Mouse (Mus musculus) testis, postnatal 10 days (tissue): ENCODE measurements around the gene Gnb2.

Source experiments
- DNase-seq: peaks from one replicate; pipeline ENCODE4 v3.0.0; 2021; ENCODE audit warnings: low spot score

Gnb2 gene

DNA sequence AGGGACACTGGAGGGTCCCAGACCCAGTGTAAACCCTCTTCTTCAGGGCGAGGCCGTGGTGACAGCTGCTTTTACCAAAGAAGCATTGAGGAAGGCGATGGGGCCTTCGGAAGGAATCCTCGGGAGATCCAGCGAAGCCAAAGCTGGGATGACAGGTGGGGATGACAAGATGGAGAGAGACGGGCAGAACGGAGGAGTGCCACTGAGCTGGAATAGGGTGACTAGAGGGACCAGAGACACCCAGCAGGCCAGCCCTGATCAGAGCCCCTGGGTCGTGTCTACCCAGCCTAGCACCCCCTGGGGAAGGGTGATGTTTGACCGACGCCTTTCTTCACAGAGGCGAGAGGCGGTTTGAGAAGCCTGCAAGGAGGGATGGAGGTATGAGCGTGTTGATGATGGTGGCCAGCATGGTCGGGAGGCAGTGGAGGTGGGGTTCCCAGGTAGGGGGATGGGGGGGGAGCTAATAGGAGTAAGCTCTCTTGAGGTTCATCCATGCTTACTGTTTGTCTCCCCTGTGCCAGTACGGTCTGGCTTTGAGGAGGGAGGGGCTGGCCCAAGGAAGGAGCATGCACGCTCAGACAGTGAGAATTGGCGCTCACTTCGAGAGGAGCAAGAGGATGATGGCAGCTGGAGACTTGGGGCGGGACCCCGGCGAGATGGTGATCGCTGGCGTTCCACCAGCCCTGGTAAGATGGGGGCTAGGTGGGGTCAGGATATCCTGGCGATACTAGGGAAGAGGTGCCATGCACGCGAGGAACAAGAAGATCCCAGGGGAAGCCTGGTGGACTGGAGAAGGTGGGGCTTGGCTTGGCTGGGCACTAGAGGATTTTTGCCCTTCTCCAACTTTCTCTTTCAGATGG is 13.4 kb downstream of the Gnb2 start:
- DNase-seq, result no peak

DNA sequence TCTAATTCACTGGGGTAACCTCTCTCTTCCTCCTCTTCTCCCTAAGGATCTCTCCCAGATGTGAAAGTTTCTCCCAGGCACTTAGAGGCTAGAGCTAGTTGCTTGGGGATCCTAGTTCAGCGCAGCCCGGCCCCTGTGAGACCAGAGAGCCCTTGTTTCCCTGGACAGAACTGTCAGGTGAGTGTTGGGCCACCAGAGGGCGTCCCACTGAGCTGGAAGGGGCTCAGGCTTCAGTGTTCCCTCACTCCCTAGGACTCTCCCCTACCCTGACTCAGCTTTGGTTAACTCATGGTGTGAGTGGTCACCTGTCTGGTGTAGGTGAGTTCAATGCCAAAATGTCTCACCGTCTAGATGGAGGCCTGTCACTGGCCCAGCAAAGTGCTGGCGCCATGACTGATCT is 14.9 kb downstream of the Gnb2 start, which contains the start of gene Gigyf1:
Gene Gigyf1, plus strand, starts transcription at position 113 of the 400 bp plus-strand sequence.
- peak; percentile 75 for DNase-seq

DNA sequence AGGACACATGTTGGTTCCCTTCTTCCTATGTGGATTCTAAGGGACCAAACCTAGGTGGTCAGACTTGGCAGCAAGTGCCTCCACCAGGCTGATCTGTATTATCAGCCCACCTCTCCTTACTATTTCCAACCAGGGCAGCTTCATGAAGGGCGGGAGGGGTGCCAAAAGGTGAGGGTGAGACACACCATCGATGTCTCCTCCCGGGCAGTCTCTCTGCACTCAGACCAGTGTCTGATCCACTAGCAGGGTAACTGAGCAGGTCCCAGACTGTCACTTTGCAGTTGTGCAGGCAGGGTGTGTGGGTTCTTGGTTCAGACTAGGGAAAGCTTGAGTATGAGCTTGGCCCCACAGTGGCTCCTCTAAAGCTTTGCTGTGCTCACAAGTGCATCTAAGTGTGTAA is 18.5 kb downstream of the Gnb2 start:
- no peak for DNase-seq

- DNase-seq, result no peak
These were observed 19.2 kb downstream of the Gnb2 start for GRCm38 (mm10) chr5:137513951-137514721.

- DNase-seq, result peak; percentile 72
These were observed 20.2 kb downstream of the Gnb2 start for GRCm38 (mm10) chr5:137512847-137513794.

- no peak for DNase-seq
These were observed 21.6 kb downstream of the Gnb2 start for GRCm38 (mm10) chr5:137511706-137512105.

DNA sequence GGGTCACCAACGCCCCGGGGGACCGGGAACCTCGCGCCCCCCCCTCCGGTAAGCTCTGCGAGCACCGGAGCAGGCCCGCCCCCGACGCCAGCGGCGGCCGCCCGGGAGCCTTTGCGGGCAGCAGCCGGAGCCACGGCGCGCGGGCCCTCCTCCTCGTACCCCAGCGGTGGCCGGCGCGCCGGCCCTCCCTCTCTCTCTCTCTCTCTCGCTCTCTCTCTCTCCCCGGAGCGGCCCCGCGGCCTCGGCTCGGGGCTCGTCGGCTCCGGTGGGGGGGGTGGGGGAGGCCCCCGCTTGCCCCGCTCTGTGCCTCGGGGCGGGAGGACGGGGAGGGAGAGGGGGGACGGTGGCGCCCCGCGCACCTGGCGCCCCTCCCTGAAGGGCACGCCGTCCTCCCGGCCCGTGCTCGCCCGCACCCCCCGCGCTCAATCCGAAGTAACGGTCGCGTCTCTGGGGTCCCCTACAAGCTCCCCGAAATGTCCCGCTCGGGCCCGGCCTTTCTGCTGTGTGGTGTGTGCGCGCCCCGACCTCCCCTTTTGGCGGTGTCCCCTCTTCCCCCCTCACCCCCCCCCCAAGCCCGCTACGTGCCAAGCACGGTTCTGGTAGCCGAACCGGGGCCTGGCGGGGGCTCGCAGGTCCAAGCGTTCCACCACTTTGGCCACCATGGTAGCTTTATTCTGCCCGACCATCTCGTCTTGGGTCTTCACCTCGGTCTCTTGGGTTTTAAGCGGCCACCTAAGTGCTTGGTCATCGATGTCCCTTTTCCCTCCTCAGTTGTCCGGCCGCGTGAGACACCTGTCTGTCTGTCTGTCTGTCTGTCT is 22.5 kb downstream of the Gnb2 start:
- no peak for DNase-seq

GRCm38 (mm10) chr5:137510014-137510501 is 23.3 kb downstream of the Gnb2 start:
- peak; percentile 88 for DNase-seq

- DNase-seq, result no peak
These were observed 29.3 kb downstream of the Gnb2 start for GRCm38 (mm10) chr5:137504041-137504440.

GRCm38 (mm10) chr5:137502667-137503110 is 30.6 kb downstream of the Gnb2 start:
- peak; percentile 89 for DNase-seq

DNA sequence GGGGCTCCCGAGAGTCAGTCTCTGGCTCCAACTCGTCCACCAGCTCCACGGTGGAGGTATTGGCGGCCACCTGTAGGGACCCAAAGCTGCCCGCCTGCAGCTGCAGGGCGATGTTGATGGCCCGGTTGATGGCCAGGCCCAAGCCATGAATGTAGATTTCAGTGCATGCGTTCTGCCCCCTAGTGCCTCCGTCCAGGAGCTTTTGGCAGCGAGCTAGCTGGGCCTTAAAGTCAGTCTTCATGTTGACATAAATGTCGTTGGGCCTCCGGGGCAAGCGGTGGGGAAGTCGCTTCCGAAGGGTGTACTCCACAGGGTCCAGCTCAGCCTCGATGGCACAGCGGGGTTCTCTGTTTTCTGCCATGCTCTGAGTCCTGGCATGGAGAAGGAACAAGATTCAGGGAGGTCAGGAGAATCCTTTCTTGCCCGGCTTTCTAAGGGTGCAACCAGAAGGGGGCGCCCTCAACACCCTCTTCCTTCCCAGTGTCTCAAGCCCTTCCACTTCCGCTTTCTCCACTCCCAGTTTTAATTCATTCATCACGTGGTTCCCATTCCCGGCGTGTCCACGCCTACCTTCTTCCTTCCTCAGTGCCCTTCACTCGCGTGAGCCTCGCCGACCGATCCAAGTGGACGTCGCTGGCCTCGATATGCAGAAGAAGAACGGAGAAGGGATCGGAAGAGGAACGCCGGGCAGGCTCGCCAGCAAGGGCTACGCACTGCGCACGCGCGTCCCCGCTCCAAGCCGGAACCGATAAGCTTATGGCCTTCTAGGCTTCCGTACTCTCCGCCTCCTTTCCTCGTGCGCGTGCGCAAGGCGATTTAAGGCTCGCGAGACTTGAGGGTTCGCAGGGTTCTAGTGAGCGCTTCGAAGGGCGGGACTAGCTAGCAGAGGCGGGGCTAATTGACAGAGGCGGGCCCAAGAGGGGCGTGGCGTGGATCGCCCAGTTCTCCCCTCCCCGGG is 31.3 kb downstream of the Gnb2 start, which contains the start of gene Pop7:
Gene Pop7, minus strand, starts transcription at position 810 of the 958 bp plus-strand sequence.
- peak; percentile 100 for DNase-seq

GRCm38 (mm10) chr5:137500186-137500585 is 33.1 kb downstream of the Gnb2 start:
- no peak for DNase-seq

DNA sequence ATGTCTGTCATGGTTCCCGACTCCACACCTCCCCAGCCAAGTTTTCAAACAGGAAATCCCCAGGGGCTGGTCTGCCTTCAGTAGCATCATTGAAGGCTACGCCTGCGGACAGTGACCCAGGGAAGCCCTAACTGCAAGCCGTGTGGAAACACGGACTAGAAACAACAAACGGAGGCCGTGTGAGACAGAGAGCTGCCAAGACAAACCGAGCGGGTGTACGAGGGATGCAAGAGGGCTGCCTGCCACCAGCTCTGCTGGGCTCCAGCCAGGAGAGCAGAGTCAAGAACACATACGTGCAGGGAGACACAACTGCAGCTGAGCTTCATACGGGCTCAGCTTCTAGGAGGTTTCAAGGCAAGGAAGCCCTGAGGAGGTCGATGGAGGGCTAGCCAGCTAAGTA is 39.5 kb downstream of the Gnb2 start:
- no peak for DNase-seq

GRCm38 (mm10) chr5:137491559-137491958 is 41.8 kb downstream of the Gnb2 start:
- DNase-seq, result peak; percentile 65

- no peak for DNase-seq
These were observed 45.7 kb downstream of the Gnb2 start for GRCm38 (mm10) chr5:137487616-137488015.

DNA sequence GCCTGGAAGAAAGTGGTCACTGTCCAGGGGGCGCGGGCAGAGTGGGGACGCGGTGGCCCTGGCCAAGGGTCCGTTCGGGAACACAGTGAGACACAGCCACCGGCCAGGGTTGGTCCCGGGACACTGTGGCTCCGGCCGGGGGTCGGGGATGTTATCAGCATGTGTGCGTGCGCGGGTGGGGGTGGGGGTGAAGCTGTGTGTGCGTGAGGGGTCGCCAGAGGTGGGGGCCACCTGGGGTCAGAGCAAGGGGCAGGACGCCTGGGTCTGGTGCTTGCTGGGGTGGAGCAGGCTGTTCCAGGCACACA is 47.5 kb downstream of the Gnb2 start:
- no peak for DNase-seq

DNA sequence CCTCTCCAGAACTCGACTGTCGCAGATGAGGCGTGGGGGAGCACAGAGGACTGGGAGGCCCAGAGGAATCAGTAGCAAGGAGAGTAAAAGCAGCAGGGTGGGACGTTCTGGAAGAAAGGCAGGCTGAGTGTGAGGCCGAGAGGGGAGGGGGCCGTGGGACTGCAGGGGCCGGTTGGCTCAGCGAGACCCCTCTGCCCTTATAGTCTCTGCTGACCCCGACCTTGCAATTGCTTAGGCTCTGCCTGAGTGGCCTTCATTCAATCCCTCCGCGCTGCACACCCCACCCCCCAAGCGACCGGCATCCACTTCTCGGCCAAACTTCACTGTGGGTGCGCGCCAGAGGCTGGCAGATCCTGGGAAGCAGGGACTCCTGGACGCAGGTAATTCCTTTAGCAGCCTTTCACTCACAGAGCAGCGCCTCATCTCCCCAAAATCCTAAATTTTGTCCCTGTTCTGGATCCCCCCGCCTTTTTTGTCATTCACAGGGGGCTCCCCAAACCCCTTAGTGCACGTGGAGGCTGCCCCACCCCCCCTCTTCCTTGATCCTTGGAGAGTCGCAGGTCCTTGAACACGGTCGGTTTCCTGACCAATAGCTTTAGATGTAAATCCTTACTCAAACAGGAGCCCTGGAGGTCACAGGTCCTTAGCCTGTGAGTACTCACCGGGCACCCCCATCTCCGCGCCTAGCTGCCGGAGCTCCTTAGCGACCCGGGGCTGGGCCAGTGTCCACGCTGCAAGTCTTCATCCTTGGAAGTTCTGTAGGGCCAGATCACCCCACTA is 48.0 kb downstream of the Gnb2 start:
- DNase-seq, result no peak

DNA sequence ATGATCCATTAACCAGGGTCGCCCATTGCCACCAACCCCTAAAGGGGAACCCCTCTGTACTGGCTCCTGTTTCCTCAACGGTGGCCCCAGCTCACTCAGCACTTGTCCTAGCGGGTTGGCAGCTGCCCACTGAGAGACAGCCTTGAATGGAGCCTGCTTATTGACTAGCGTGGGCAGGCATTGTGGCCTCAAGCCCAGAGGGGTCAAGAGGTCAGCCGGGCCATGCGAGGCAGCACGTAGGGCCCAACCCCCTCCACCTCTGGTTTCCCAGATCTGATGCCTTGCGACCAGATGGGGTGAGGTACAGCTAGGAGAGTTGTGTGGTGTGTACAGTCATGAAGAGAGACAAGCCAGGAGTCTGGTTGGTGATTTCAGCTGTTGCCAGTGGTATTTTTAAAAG is 51.4 kb downstream of the Gnb2 start:
- peak; percentile 75 for DNase-seq

GRCm38 (mm10) chr5:137481138-137481537 is 52.2 kb downstream of the Gnb2 start:
- peak; percentile 89 for DNase-seq
